Mouse (Mus musculus): Measurements from ENCODE around the gene Gjc3. TPM values are rescaled to one million over a fixed set of nuclear protein-coding genes. Genes with fewer than 3 reads are reported as not detected.

Gjc3 gene
- 0.08 and 0.23 TPM in 2 replicates for polyA plus RNA-seq (2015; fragmentation: Nextera tagmentation; extraction: Ambion mirVana)

GRCm38 (mm10) chr5:137962945-137963344 is at the start of gene Gjc3:
Gene Gjc3 (minus strand): TSS chr5:137963098.
- Histone ChIP-seq H3K4me3 (replicated peaks) (no peak within 1 kb of the TSS), H3K36me3 (no peaks in the 10 kb centered on the region), H3K4me1 (replicated peaks) (no peaks in the 10 kb centered on the region), H3K27me3 (no peaks in the 10 kb centered on the region), H3K27ac (no peak within 1 kb of the TSS), H3K4me2 (replicated peaks) (no peak within 1 kb of the TSS), H3K9ac (replicated peaks) (no peak within 1 kb of the TSS), H3K9me3 (0 out of 2 replicates have a peak, but pooled peaks cover 4% of the 10 kb centered on the region)
- no peak for ATAC-seq
- WGBS, result 48% methylated on average over 8 of the region's 8 CpGs

- Histone ChIP-seq H3K4me2 (replicated peaks) (no peak overlapping the region), H3K27me3 (no peaks in the 10 kb centered on the region), H3K9ac (replicated peaks) (no peak overlapping the region), H3K4me3 (replicated peaks) (no peak overlapping the region), H3K36me3 (no peaks in the 10 kb centered on the region), H3K9me3 (no peaks in the 10 kb centered on the region), H3K27ac (no peak overlapping the region), H3K4me1 (replicated peaks) (no peaks in the 10 kb centered on the region)
- no peak for ATAC-seq
- WGBS, result 93% methylated on average over 5 of the region's 5 CpGs
Measured at GRCm38 (mm10) chr5:138012382-138012781, 49.5 kb upstream of the Gjc3 start.

GRCm38 (mm10) chr5:138009437-138009836 is 46.5 kb upstream of the Gjc3 start:
- Histone ChIP-seq H3K4me3 (replicated peaks) (no peak overlapping the region), H3K4me1 (replicated peaks) (no peaks in the 10 kb centered on the region), H3K9me3 (0 out of 2 replicates have a peak, but pooled peaks cover 5% of the 10 kb centered on the region), H3K27ac (no peak overlapping the region), H3K4me2 (replicated peaks) (no peak overlapping the region), H3K9ac (replicated peaks) (no peak overlapping the region), H3K36me3 (no peaks in the 10 kb centered on the region), H3K27me3 (no peaks in the 10 kb centered on the region)
- ATAC-seq, result no peak
- WGBS, result 92% methylated on average over 5 of the region's 5 CpGs

- 82% methylated on average over 1 of the region's 1 CpGs for WGBS
- H3K27ac ChIP-seq, result no peak overlapping the region
- ATAC-seq, result no peak
- no peak overlapping the region for H3K4me2 ChIP-seq (replicated peaks)
- peaks cover 1% of the 10 kb centered on the region; the same call in 1 of the 2 replicates for H3K9me3 ChIP-seq
- H3K4me3 ChIP-seq (replicated peaks), result no peak overlapping the region
- H3K27me3 ChIP-seq, result no peaks in the 10 kb centered on the region
- no peaks in the 10 kb centered on the region for H3K4me1 ChIP-seq (replicated peaks)
- no peak overlapping the region for H3K9ac ChIP-seq (replicated peaks)
- no peaks in the 10 kb centered on the region for H3K36me3 ChIP-seq
Measured at GRCm38 (mm10) chr5:137986351-137986750, 23.5 kb upstream of the Gjc3 start.

GRCm38 (mm10) chr5:137981300-137981699 is 18.4 kb upstream of the Gjc3 start, which contains the start of gene Azgp1:
Gene Azgp1 (plus strand): TSS chr5:137981520.
- H3K4me2 ChIP-seq (replicated peaks), result no peak within 1 kb of the TSS
- no peaks in the 10 kb centered on the region for H3K36me3 ChIP-seq
- H3K9me3 ChIP-seq, result no peaks in the 10 kb centered on the region
- H3K27me3 ChIP-seq, result no peaks in the 10 kb centered on the region
- H3K4me3 ChIP-seq (replicated peaks), result no peak within 1 kb of the TSS
- H3K4me1 ChIP-seq (replicated peaks), result no peaks in the 10 kb centered on the region
- no peak within 1 kb of the TSS for H3K9ac ChIP-seq (replicated peaks)
- H3K27ac ChIP-seq, result no peak within 1 kb of the TSS
- 91% methylated on average over 4 of the region's 4 CpGs for WGBS
- no peak for ATAC-seq

GRCm38 (mm10) chr5:137979081-137979480 is 16.2 kb upstream of the Gjc3 start:
- Histone ChIP-seq H3K4me3 (replicated peaks) (no peak overlapping the region), H3K4me2 (replicated peaks) (no peak overlapping the region), H3K27ac (no peak overlapping the region), H3K9ac (replicated peaks) (no peak overlapping the region), H3K27me3 (no peaks in the 10 kb centered on the region), H3K4me1 (replicated peaks) (no peaks in the 10 kb centered on the region), H3K9me3 (no peaks in the 10 kb centered on the region), H3K36me3 (no peaks in the 10 kb centered on the region)
- ATAC-seq, result no peak
- WGBS, result 71% methylated on average over 2 of the region's 2 CpGs

GRCm38 (mm10) chr5:137977291-137977690 is 14.4 kb upstream of the Gjc3 start:
- no peak overlapping the region for H3K4me3 ChIP-seq (replicated peaks)
- 42% methylated on average over 1 of the region's 1 CpGs for WGBS
- no peaks in the 10 kb centered on the region for H3K9me3 ChIP-seq
- H3K9ac ChIP-seq (replicated peaks), result no peak overlapping the region
- no peaks in the 10 kb centered on the region for H3K4me1 ChIP-seq (replicated peaks)
- no peaks in the 10 kb centered on the region for H3K27me3 ChIP-seq
- H3K4me2 ChIP-seq (replicated peaks), result no peak overlapping the region
- no peak for ATAC-seq
- H3K36me3 ChIP-seq, result no peaks in the 10 kb centered on the region
- H3K27ac ChIP-seq, result no peak overlapping the region

- H3K9ac ChIP-seq (replicated peaks), result no peak overlapping the region
- H3K36me3 ChIP-seq, result no peaks in the 10 kb centered on the region
- H3K4me3 ChIP-seq (replicated peaks), result no peak overlapping the region
- no peaks in the 10 kb centered on the region for H3K4me1 ChIP-seq (replicated peaks)
- H3K27ac ChIP-seq, result no peak overlapping the region
- no peaks in the 10 kb centered on the region for H3K27me3 ChIP-seq
- no peaks in the 10 kb centered on the region for H3K9me3 ChIP-seq
- WGBS, result 78% methylated on average over 1 of the region's 1 CpGs
- H3K4me2 ChIP-seq (replicated peaks), result no peak overlapping the region
- ATAC-seq, result no peak
Measured at GRCm38 (mm10) chr5:137975434-137975833, 12.5 kb upstream of the Gjc3 start.

GRCm38 (mm10) chr5:137974724-137975123 is 11.8 kb upstream of the Gjc3 start:
- no peak overlapping the region for H3K4me2 ChIP-seq (replicated peaks)
- no peaks in the 10 kb centered on the region for H3K9me3 ChIP-seq
- H3K4me3 ChIP-seq (replicated peaks), result no peak overlapping the region
- no peak for ATAC-seq
- 52% methylated on average over 3 of the region's 3 CpGs for WGBS
- H3K4me1 ChIP-seq (replicated peaks), result no peaks in the 10 kb centered on the region
- H3K36me3 ChIP-seq, result no peaks in the 10 kb centered on the region
- H3K9ac ChIP-seq (replicated peaks), result no peak overlapping the region
- no peaks in the 10 kb centered on the region for H3K27me3 ChIP-seq
- no peak overlapping the region for H3K27ac ChIP-seq

- Histone ChIP-seq H3K4me1 (replicated peaks) (no peaks in the 10 kb centered on the region), H3K9me3 (no peaks in the 10 kb centered on the region), H3K9ac (replicated peaks) (no peak overlapping the region), H3K4me3 (replicated peaks) (no peak overlapping the region), H3K36me3 (no peaks in the 10 kb centered on the region), H3K27me3 (no peaks in the 10 kb centered on the region), H3K4me2 (replicated peaks) (no peak overlapping the region), H3K27ac (no peak overlapping the region)
- WGBS, result 60% methylated on average over 3 of the region's 3 CpGs
- ATAC-seq, result no peak
Measured at GRCm38 (mm10) chr5:137973738-137974137, 10.8 kb upstream of the Gjc3 start.

- WGBS, result 69% methylated on average over 2 of the region's 2 CpGs
Measured at GRCm38 (mm10) chr5:137973161-137973560, 10.3 kb upstream of the Gjc3 start.

GRCm38 (mm10) chr5:137966492-137966891 is 3.6 kb upstream of the Gjc3 start:
- Histone ChIP-seq H3K36me3 (no peaks in the 10 kb centered on the region), H3K4me1 (replicated peaks) (no peaks in the 10 kb centered on the region), H3K4me3 (replicated peaks) (no peak overlapping the region), H3K27me3 (no peaks in the 10 kb centered on the region), H3K27ac (no peak overlapping the region), H3K4me2 (replicated peaks) (no peak overlapping the region), H3K9me3 (no peaks in the 10 kb centered on the region), H3K9ac (replicated peaks) (no peak overlapping the region)
- ATAC-seq, result no peak

More at GRCm38 (mm10) chr5:137973161-137973560, 10.3 kb upstream of the Gjc3 start:
- H3K4me2 ChIP-seq (replicated peaks), result no peak overlapping the region
- no peak overlapping the region for H3K27ac ChIP-seq
- no peaks in the 10 kb centered on the region for H3K9me3 ChIP-seq
- no peak overlapping the region for H3K9ac ChIP-seq (replicated peaks)
- H3K27me3 ChIP-seq, result no peaks in the 10 kb centered on the region
- H3K4me1 ChIP-seq (replicated peaks), result no peaks in the 10 kb centered on the region
- no peak for ATAC-seq
- H3K36me3 ChIP-seq, result no peaks in the 10 kb centered on the region
- no peak overlapping the region for H3K4me3 ChIP-seq (replicated peaks)

- Histone ChIP-seq H3K4me3 (replicated peaks) (no peak overlapping the region), H3K4me2 (replicated peaks) (no peak overlapping the region), H3K36me3 (no peaks in the 10 kb centered on the region), H3K27me3 (no peaks in the 10 kb centered on the region), H3K4me1 (replicated peaks) (no peaks in the 10 kb centered on the region), H3K9ac (replicated peaks) (no peak overlapping the region), H3K27ac (no peak overlapping the region), H3K9me3 (0 out of 2 replicates have a peak, but pooled peaks cover 4% of the 10 kb centered on the region)
- WGBS, result 94% methylated on average over 3 of the region's 3 CpGs
- ATAC-seq, result no peak
Measured at GRCm38 (mm10) chr5:137956404-137956803, 6.5 kb downstream of the Gjc3 start.
